Mouse (Mus musculus) mouse trophoblast stem cell (cell line): ENCODE measurements around the gene Gm4565.
"Not testable (repeated sequence)": the region's sequence is repeated elsewhere in the genome, so short reads cannot be mapped to it uniquely, and the experiment has no call there.

Source experiments
- in situ Hi-C, 2 experiments: fragments of 300-500 bp; cut with MseI, MboI; formaldehyde crosslinking; loops; 2 replicates in 1 of 2; 3 replicates in 1 of 2; pipeline ENCODE4 v1.15.1; 2025

Gm4565 gene

GRCm38 (mm10) chr7:22588027-22588426, at the start of gene Gm4565:
Gene Gm4565 (minus strand): TSS chr7:22588127.
- in situ Hi-C loops = not testable (repeated sequence)

GRCm38 (mm10) chr7:22565243-22565642, 22.7 kb downstream of the Gm4565 start, which contains the start of gene Gm4201:
Gene Gm4201 (minus strand): TSS chr7:22565343.
- in situ Hi-C loops = not testable (repeated sequence)

- in situ Hi-C loops = not testable (repeated sequence)
Observed at GRCm38 (mm10) chr7:22534787-22535186, 53.1 kb downstream of the Gm4565 start, which contains the start of gene Gm8677. Gene Gm8677 (minus strand): TSS chr7:22534887.
